Mouse (Mus musculus): ENCODE data around the gene Rnf135. TPM values are rescaled to one million over a fixed set of nuclear protein-coding genes. Genes with fewer than 3 reads are reported as not detected.

The Rnf135 gene
- polyA plus RNA-seq (2014; fragmentation: Nextera tagmentation; extraction: Ambion mirVana), result 3.4 and 3.7 TPM in 2 replicates

GRCm38 (mm10) chr11:80183705-80184255, at the start of gene Rnf135:
Gene Rnf135, plus strand, starts transcription at chr11:80183851.
- 3% methylated on average over 33 of the region's 33 CpGs for WGBS
- ATAC-seq (ENCODE audit: low FRiP score), result peak; percentile 71; the same call in 1 of the 2 replicates
- Histone ChIP-seq H3K4me3 (replicated peaks; ENCODE audit: low read length) (peak within 1 kb of the TSS; percentile 37), H3K4me2 (replicated peaks) (peak within 1 kb of the TSS; percentile 52), H3K4me1 (replicated peaks; ENCODE audit: control insufficient read depth, insufficient read depth, low read length) (no peaks in the 10 kb centered on the region), H3K9me3 (ENCODE audit: control insufficient read depth, low read length) (no peaks in the 10 kb centered on the region), H3K27me3 (ENCODE audit: control insufficient read depth, insufficient read depth, low read length) (no peaks in the 10 kb centered on the region), H3K36me3 (replicated peaks; ENCODE audit: control insufficient read depth, insufficient read depth) (no peaks in the 10 kb centered on the region), H3K27ac (no peak within 1 kb of the TSS), H3K9ac (peak within 1 kb of the TSS; percentile 47)
- peak; percentile 66 for DNase-seq (ENCODE audit: low spot score)

- Histone ChIP-seq H3K4me3 (replicated peaks; ENCODE audit: low read length) (no peak overlapping the region), H3K9ac (no peak overlapping the region), H3K27ac (no peak overlapping the region), H3K4me1 (replicated peaks; ENCODE audit: control insufficient read depth, insufficient read depth, low read length) (no peaks in the 10 kb centered on the region), H3K27me3 (ENCODE audit: control insufficient read depth, insufficient read depth, low read length) (no peaks in the 10 kb centered on the region), H3K36me3 (replicated peaks; ENCODE audit: control insufficient read depth, insufficient read depth) (peaks cover 51% of the 10 kb centered on the region), H3K9me3 (ENCODE audit: control insufficient read depth, low read length) (no peaks in the 10 kb centered on the region), H3K4me2 (replicated peaks) (no peak overlapping the region)
- 81% methylated on average over 4 of the region's 4 CpGs for WGBS
- DNase-seq (ENCODE audit: low spot score), result no peak
- ATAC-seq (ENCODE audit: low FRiP score), result no peak
Observed at GRCm38 (mm10) chr11:80134744-80135143, 48.9 kb upstream of the Rnf135 start.

- H3K4me2 ChIP-seq (replicated peaks), result no peak overlapping the region
Observed at GRCm38 (mm10) chr11:80135954-80136683, 47.5 kb upstream of the Rnf135 start.

GRCm38 (mm10) chr11:80136786-80137185, 46.9 kb upstream of the Rnf135 start:
- no peak for ATAC-seq (ENCODE audit: low FRiP score)

More at GRCm38 (mm10) chr11:80135954-80136683, 47.5 kb upstream of the Rnf135 start:
- Histone ChIP-seq H3K4me3 (replicated peaks; ENCODE audit: low read length) (no peak overlapping the region), H3K36me3 (replicated peaks; ENCODE audit: control insufficient read depth, insufficient read depth) (peaks cover 51% of the 10 kb centered on the region), H3K4me1 (replicated peaks; ENCODE audit: control insufficient read depth, insufficient read depth, low read length) (peaks cover 3% of the 10 kb centered on the region; the same call in 1 of the 2 replicates), H3K9me3 (ENCODE audit: control insufficient read depth, low read length) (no peaks in the 10 kb centered on the region), H3K27ac (no peak overlapping the region), H3K27me3 (ENCODE audit: control insufficient read depth, insufficient read depth, low read length) (no peaks in the 10 kb centered on the region), H3K9ac (no peak overlapping the region)
- WGBS, result 89% methylated on average over 11 of the region's 11 CpGs
- ATAC-seq (ENCODE audit: low FRiP score) (no peak), DNase-seq (ENCODE audit: low spot score) (no peak)

GRCm38 (mm10) chr11:80137773-80138172, 45.9 kb upstream of the Rnf135 start:
- ATAC-seq (ENCODE audit: low FRiP score) (no peak), DNase-seq (ENCODE audit: low spot score) (no peak)
- no peak overlapping the region for H3K27ac ChIP-seq
- peaks cover 38% of the 10 kb centered on the region for H3K36me3 ChIP-seq (replicated peaks; ENCODE audit: control insufficient read depth, insufficient read depth)
- no peaks in the 10 kb centered on the region for H3K27me3 ChIP-seq (ENCODE audit: control insufficient read depth, insufficient read depth, low read length)
- no peak overlapping the region for H3K4me2 ChIP-seq (replicated peaks)
- peaks cover 11% of the 10 kb centered on the region; the same call in 1 of the 2 replicates for H3K4me1 ChIP-seq (replicated peaks; ENCODE audit: control insufficient read depth, insufficient read depth, low read length)
- no peak overlapping the region for H3K9ac ChIP-seq
- WGBS, result 91% methylated on average over 5 of the region's 5 CpGs
- no peaks in the 10 kb centered on the region for H3K9me3 ChIP-seq (ENCODE audit: control insufficient read depth, low read length)
- H3K4me3 ChIP-seq (replicated peaks; ENCODE audit: low read length), result no peak overlapping the region

More at GRCm38 (mm10) chr11:80136786-80137185, 46.9 kb upstream of the Rnf135 start:
- peaks cover 6% of the 10 kb centered on the region; the same call in 1 of the 2 replicates for H3K4me1 ChIP-seq (replicated peaks; ENCODE audit: control insufficient read depth, insufficient read depth, low read length)
- DNase-seq (ENCODE audit: low spot score), result no peak
- no peaks in the 10 kb centered on the region for H3K9me3 ChIP-seq (ENCODE audit: control insufficient read depth, low read length)
- H3K4me3 ChIP-seq (replicated peaks; ENCODE audit: low read length), result no peak overlapping the region
- no peak overlapping the region for H3K9ac ChIP-seq
- H3K27me3 ChIP-seq (ENCODE audit: control insufficient read depth, insufficient read depth, low read length), result no peaks in the 10 kb centered on the region
- H3K4me2 ChIP-seq (replicated peaks), result no peak overlapping the region
- H3K27ac ChIP-seq, result no peak overlapping the region
- 93% methylated on average over 13 of the region's 13 CpGs for WGBS
- peaks cover 48% of the 10 kb centered on the region for H3K36me3 ChIP-seq (replicated peaks; ENCODE audit: control insufficient read depth, insufficient read depth)

GRCm38 (mm10) chr11:80141825-80142521, 41.7 kb upstream of the Rnf135 start, which contains the start of gene Tefm:
Gene Tefm, minus strand, starts transcription at chr11:80142175.
- peaks cover 14% of the 10 kb centered on the region for H3K36me3 ChIP-seq (replicated peaks; ENCODE audit: control insufficient read depth, insufficient read depth)
- peak within 1 kb of the TSS; percentile 63 for H3K4me3 ChIP-seq (replicated peaks; ENCODE audit: low read length)
- WGBS, result under 1% methylated on average over 40 of the region's 40 CpGs
- no peaks in the 10 kb centered on the region for H3K27me3 ChIP-seq (ENCODE audit: control insufficient read depth, insufficient read depth, low read length)
- peaks cover 14% of the 10 kb centered on the region for H3K4me1 ChIP-seq (replicated peaks; ENCODE audit: control insufficient read depth, insufficient read depth, low read length)
- peak within 1 kb of the TSS; percentile 78 for H3K4me2 ChIP-seq (replicated peaks)
- H3K9ac ChIP-seq, result peak within 1 kb of the TSS; percentile 86
- DNase-seq (ENCODE audit: low spot score), result peak; percentile 91
- peak; percentile 94 for ATAC-seq (ENCODE audit: low FRiP score)
- H3K9me3 ChIP-seq (ENCODE audit: control insufficient read depth, low read length), result no peaks in the 10 kb centered on the region
- peak within 1 kb of the TSS; percentile 89 for H3K27ac ChIP-seq

GRCm38 (mm10) chr11:80142872-80143271, 40.8 kb upstream of the Rnf135 start:
- Histone ChIP-seq H3K9me3 (ENCODE audit: control insufficient read depth, low read length) (no peaks in the 10 kb centered on the region), H3K27me3 (ENCODE audit: control insufficient read depth, insufficient read depth, low read length) (no peaks in the 10 kb centered on the region), H3K4me1 (replicated peaks; ENCODE audit: control insufficient read depth, insufficient read depth, low read length) (peaks cover 14% of the 10 kb centered on the region), H3K9ac (no peak overlapping the region), H3K27ac (no peak overlapping the region), H3K36me3 (replicated peaks; ENCODE audit: control insufficient read depth, insufficient read depth) (0 out of 2 replicates have a peak, but pooled peaks cover 8% of the 10 kb centered on the region), H3K4me3 (replicated peaks; ENCODE audit: low read length) (peak overlapping the region; percentile 63), H3K4me2 (replicated peaks) (peak overlapping the region; percentile 78)
- ATAC-seq (ENCODE audit: low FRiP score) (no peak), DNase-seq (ENCODE audit: low spot score) (no peak)
- 48% methylated on average over 8 of the region's 8 CpGs for WGBS

- no peak overlapping the region for H3K9ac ChIP-seq
- no peaks in the 10 kb centered on the region for H3K9me3 ChIP-seq (ENCODE audit: control insufficient read depth, low read length)
- peaks cover 14% of the 10 kb centered on the region for H3K4me1 ChIP-seq (replicated peaks; ENCODE audit: control insufficient read depth, insufficient read depth, low read length)
- H3K4me2 ChIP-seq (replicated peaks), result no peak overlapping the region
- ATAC-seq (ENCODE audit: low FRiP score) (no peak), DNase-seq (ENCODE audit: low spot score) (no peak)
- no peak overlapping the region for H3K27ac ChIP-seq
- no peaks in the 10 kb centered on the region for H3K36me3 ChIP-seq (replicated peaks; ENCODE audit: control insufficient read depth, insufficient read depth)
- H3K27me3 ChIP-seq (ENCODE audit: control insufficient read depth, insufficient read depth, low read length), result no peaks in the 10 kb centered on the region
- H3K4me3 ChIP-seq (replicated peaks; ENCODE audit: low read length), result no peak overlapping the region
- 62% methylated on average over 10 of the region's 10 CpGs for WGBS
Observed at GRCm38 (mm10) chr11:80145787-80146275, 37.8 kb upstream of the Rnf135 start.

GRCm38 (mm10) chr11:80147748-80148147, 35.9 kb upstream of the Rnf135 start:
- 77% methylated on average over 6 of the region's 6 CpGs for WGBS

More at GRCm38 (mm10) chr11:80147748-80148147, 35.9 kb upstream of the Rnf135 start:
- ATAC-seq (ENCODE audit: low FRiP score), result no peak
- Histone ChIP-seq H3K27ac (no peak overlapping the region), H3K9ac (no peak overlapping the region), H3K27me3 (ENCODE audit: control insufficient read depth, insufficient read depth, low read length) (no peaks in the 10 kb centered on the region; the same call in 1 of the 2 replicates), H3K4me1 (replicated peaks; ENCODE audit: control insufficient read depth, insufficient read depth, low read length) (peaks cover 4% of the 10 kb centered on the region), H3K4me2 (replicated peaks) (no peak overlapping the region), H3K4me3 (replicated peaks; ENCODE audit: low read length) (no peak overlapping the region), H3K36me3 (replicated peaks; ENCODE audit: control insufficient read depth, insufficient read depth) (no peaks in the 10 kb centered on the region), H3K9me3 (ENCODE audit: control insufficient read depth, low read length) (no peaks in the 10 kb centered on the region)
- DNase-seq (ENCODE audit: low spot score), result no peak

Measured in hindbrain, embryonic 14.5 days (tissue).